Mouse (Mus musculus) cerebral cortex, adult 2 months (tissue): ENCODE measurements around the gene Srcap.

ENCODE experiments used
- WGBS: fragments of 180-500 bp; shearing (Covaris S2); methylation state at CpG from one replicate; pipeline ENCODE4 v1.1.7; 2018; 5-methylcytosine and 5-hydroxymethylcytosine counted together

Srcap gene

GRCm38 (mm10) chr7:127489982-127490381 lies 21.8 kb upstream of the Srcap start:
- WGBS: 98% methylated on average over 7 of the region's 7 CpGs

DNA sequence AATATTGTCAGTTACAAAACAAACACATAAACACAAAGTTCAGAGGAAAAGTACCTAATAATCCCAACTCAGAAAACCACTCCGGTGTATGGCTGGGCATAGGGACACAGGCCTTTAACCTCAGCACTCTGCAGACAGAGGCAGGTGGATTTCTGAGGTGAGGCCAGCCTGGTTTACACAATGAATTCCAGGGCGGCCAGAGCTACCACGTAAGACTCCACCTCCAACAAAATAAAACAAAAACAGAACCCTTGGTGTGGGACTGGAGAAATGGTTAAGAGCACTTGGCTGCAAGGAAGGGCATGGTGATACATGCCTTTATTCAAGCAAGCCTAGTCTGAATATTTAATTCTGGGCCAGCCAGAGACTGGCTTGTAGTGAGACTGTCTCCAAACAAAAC lies 19.9 kb upstream of the Srcap start:
- WGBS: 81% methylated on average over 3 of the region's 3 CpGs

- 82% methylated on average over 2 of the region's 2 CpGs for WGBS
These were observed 14.4 kb upstream of the Srcap start for GRCm38 (mm10) chr7:127497382-127497781.

GRCm38 (mm10) chr7:127498407-127498806 lies 13.4 kb upstream of the Srcap start:
- 46% methylated on average over 3 of the region's 3 CpGs for WGBS

GRCm38 (mm10) chr7:127508291-127508690 lies 3.5 kb upstream of the Srcap start:
- WGBS: 96% methylated on average over 3 of the region's 3 CpGs

DNA sequence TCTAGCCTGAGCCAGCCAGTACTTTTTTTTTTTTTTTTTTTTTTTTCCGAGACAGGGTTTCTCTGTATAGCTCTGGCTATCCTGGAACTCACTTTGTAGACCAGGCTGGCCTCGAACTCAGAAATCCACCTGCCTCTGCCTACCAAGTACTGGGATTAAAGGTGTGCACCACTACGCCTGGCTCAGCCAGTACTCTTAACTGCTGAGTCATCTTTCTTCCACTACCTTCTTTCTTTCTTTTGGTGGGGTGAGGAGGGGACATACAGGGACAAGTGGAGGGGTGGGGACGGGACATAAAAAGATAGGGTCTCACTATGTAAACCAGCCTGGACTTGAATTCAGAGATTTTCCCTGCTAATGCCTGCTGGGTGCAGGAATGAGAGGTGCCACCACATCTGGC lies 2.0 kb upstream of the Srcap start:
- 84% methylated on average over 4 of the region's 4 CpGs for WGBS

DNA sequence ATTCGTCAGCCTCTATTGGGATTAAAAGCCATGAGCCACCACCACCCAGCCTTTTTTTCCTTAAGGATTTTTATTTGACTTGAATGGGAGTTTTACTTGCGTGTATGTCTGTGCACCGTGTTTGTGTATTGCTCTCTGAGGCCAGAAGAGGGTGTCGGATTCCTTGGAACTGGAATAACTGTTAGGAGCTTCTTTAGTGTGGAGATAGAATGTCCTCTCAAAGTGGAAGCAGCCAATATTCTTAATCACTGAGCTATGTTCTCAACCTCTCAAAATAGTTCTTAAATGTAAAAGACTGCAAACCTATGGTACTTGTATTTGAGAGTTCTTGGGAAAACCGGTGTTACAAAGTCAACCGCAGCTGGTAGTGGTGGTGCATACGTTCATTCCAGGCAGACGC lies 542 bp upstream of the Srcap start:
- 20% methylated on average over 8 of the region's 8 CpGs for WGBS

DNA sequence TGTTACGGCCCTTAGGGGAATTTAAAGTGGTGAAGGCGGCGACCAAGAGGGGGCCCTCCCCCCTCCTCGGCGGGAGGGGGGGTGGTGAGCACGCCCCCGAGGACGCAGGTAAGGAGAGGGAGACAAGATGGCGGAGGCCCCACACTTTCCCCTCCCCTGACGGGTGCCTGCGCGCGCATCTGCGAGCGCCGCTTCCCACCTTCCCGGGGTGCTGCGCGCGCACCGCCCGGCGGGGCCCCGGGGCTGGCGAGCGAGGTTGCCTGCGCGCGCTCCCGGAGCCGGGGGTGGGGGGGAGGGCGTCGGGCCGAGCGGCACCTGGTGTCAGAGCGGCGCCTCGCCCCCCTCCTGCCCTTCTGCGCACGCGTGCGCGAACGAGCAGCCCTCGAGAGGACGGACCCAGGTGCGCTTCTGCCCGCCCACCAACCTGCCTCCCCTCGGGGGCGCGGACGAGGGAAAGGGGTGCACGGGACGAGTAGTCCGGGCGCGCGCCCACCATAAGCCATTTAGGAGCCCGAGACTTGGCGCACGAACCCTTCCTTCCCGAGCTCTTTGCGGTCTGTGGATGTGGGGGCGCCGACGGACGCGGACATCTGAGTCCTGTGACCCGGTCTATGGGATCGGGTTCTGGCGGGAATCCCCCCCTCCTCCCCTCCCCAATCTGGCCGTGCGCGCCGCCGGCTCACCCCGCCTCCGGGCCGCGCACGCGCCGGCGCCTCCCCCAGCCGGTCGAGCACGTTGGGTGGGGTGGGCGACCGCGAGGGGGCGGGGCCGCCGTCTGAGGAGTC lies 640 bp downstream of the Srcap start:
- WGBS: under 1% methylated on average over 89 of the region's 93 CpGs

DNA sequence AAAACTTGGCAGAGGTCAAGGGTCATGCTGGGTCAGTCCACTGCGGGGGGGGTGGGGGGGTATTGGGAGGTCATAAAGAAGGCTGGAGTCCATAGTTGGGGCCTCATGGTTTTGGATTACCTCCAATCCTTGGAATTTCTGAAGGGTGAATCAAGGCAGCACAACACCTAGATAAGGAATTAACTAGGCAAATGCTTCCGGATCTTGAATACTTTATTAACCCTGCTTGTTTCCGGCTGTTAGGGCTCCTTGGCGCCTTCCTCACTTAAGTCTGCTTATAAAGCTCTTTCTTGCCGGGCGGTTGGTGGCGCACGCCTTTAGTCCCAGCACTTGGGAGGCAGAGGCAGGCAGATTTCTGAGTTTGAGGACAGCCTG lies 1.2 kb downstream of the Srcap start:
- WGBS: 14% methylated on average over 8 of the region's 8 CpGs

GRCm38 (mm10) chr7:127513781-127514180 lies 2.0 kb downstream of the Srcap start:
- 63% methylated on average over 3 of the region's 3 CpGs for WGBS

DNA sequence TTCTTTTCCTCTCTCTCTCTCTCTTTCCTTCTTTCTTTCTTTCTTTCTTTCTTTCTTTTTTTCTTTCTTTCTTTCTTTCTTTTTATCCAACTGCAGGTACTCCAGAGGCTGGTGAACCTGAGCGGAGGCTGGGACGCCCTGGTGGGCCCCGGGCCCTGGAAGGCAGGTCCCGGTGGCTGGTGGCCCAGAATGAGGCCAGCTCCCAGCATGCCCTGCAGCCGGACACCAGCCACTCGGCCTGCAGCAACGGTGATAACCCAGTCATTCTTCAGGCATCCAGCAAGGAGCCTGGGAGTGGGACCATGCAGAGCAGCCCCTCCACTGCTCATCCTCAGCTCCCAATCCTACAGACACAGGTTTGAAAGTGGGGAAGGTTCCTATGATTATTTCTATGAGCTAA lies 4.1 kb downstream of the Srcap start:
- WGBS: 78% methylated on average over 7 of the region's 7 CpGs

- WGBS: 95% methylated on average over 7 of the region's 7 CpGs
These were observed 4.6 kb downstream of the Srcap start for GRCm38 (mm10) chr7:127516344-127516743.

- WGBS: 87% methylated on average over 3 of the region's 3 CpGs
These were observed 7.5 kb downstream of the Srcap start, which contains the start of gene Gm42715 for GRCm38 (mm10) chr7:127519284-127519683. Gm42715 (plus strand) TSS chr7:127519584.

DNA sequence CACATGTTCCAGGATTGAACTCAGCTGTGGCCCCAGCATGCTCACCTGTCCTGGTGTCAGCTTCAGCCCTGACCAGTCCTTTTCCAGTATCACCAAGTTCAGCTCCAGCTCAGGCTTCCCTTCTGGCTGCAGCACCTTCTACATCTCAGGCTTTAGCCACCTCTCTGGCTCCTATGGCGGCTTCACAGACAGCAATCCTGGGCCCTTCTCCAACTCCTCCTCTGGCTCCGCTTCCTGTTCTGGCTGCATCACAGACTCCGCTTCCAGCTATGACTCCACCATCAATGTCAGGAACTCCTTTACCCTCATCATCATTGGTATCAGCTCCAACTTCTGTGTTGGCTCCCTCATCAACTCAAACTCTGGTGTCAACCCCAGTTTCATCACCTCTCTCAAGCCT lies 29.9 kb downstream of the Srcap start:
- 56% methylated on average over 3 of the region's 3 CpGs for WGBS

DNA sequence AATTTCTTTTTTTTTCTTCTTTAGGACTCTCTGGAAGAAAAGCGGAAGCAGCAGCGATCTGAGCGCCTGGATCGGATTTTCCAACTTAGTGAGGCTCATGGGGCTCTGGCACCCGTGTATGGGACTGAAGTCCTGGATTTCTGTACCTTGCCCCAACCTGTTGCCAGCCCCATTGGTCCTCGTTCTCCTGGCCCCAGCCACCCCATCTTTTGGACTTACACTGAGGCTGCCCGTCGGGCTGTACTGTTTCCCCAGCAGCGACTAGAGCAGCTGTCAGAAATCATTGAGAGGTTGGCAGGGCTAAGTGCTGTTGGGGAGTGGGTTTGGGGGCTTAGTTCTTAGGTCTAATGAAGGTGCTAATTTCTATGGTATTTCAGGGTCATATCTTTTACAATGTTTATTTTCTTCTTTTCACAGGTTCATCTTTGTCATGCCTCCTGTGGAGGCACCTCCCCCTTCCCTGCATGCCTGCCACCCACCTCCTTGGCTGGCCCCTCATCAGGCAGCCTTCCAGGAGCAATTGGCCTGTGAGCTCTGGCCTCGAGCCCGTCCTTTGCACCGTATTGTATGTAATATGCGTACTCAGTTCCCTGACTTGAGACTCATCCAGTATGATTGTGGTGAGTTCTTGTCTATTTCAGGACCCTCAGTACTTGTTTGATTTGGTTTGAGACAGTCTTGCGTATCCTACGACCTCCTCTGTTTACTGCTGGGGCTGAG lies 37.5 kb downstream of the Srcap start:
- 48% methylated on average over 15 of the region's 15 CpGs for WGBS

GRCm38 (mm10) chr7:127551558-127551957 lies 39.8 kb downstream of the Srcap start:
- 95% methylated on average over 8 of the region's 8 CpGs for WGBS

DNA sequence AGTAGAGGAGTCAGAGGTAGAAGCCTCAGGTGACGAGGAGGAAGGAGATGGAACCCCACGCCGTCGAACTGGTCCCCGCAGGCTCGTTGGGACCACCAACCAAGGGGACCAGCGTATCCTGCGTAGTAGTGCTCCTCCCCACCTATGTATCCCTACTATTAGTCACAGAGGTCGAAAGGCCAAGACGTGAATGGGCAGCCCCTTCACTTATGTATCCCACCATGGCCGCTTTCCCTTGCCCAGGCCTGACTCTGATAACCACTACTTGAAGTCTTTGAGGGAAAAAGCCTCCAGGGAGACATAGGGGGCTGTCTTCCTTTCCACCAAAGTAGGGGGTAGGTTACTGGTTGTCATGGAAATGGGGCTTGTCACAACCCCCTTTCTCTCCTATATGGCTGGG lies 48.8 kb downstream of the Srcap start:
- WGBS: 95% methylated on average over 11 of the region's 11 CpGs

DNA sequence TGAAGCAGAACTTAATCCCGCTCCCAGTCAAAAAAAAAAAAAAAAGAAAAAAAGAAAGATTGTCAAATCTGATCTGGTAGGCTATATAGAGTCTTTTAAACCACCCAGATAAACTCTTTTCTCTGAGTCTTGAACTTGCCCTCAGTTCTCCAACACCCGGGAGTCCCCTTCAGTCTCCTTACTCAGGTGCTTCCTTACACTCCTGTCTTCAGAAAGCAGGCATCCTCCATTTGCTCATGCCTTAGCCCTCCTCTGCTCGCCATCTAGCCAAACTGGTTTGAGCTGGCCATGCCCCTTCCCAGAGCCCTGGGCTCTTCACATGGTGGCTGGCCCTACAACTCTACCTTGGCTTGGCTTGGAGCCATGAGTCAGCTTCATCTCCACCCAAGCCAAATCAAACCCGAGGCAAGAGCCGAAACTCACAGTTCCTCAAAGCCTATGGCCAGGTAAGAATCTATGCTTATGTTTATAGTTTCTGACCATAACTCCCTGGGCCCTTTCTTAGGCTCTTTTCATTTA lies 49.6 kb downstream of the Srcap start, which contains the start of gene Tmem265:
Gene Tmem265 (plus strand): TSS at position 51 of the 519 bp plus-strand sequence.
- 88% methylated on average over 5 of the region's 5 CpGs for WGBS

GRCm38 (mm10) chr7:127564381-127565150 lies 52.8 kb downstream of the Srcap start:
- WGBS: 51% methylated on average over 6 of the region's 6 CpGs

DNA sequence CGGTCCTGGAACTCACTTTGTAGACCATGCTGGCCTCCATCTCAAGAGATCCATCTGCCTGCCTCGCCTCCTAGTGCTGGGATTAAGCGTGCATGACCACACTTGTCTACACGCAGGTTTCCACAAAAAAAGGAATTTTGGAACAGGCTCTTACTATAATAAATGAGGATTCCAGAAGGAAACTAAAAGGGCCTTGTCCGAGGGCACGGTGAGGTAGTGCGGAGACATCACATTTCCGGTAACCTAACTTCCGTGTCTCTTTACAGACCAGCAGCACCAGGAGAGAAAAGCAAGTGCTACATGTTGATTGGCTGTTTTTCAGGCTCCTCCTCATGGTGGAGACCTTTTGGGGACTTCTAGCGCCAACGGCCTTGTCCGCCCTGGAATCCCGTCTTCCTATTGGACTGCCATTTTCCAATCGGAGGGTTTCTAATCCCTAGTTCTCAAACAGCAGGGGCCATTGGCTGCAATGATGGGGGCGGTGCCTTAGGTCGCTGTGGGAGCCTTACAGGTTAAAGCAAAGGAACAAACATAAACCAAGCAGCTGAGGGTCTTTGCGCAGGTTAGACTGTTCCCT lies 61.2 kb downstream of the Srcap start, which contains the start of gene Phkg2:
Gene Phkg2 (plus strand): TSS at position 446 of the 577 bp plus-strand sequence.
- WGBS: 0% methylated on average over 17 of the region's 17 CpGs

DNA sequence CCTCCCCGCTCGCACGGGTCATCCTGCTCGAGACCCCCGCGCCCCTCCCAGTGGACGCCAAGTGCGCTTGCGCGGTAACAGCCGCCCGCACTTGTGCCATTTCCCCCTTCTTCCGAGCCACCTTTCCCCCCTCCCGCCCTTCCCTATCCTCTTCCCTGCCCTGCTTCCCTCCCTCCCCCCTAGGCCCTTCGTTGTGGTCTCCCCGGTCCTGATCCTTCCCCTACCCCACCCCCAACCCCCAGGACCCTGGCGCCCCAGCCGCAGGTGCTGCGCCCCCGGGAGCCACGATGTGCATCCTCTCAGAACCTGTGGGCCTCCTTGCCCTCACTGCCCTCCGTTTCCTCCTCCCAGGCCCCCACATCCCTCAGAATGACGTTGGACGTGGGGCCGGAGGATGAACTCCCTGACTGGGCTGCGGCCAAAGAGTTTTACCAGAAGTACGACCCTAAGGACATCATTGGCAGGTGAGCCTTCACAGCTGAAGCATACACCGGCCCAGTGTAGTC lies 61.8 kb downstream of the Srcap start:
- WGBS: 1% methylated on average over 28 of the region's 28 CpGs
